Mouse (Mus musculus) lung, adult 18-20 months (tissue): ENCODE results near the gene Celf1.

Experiments
- DNase-seq, 2 experiments: peaks; one replicate each; pipeline ENCODE4 v3.0.0; 2022; ENCODE audit warnings: mixed read lengths in 2 of 2

Gene Celf1

DNA sequence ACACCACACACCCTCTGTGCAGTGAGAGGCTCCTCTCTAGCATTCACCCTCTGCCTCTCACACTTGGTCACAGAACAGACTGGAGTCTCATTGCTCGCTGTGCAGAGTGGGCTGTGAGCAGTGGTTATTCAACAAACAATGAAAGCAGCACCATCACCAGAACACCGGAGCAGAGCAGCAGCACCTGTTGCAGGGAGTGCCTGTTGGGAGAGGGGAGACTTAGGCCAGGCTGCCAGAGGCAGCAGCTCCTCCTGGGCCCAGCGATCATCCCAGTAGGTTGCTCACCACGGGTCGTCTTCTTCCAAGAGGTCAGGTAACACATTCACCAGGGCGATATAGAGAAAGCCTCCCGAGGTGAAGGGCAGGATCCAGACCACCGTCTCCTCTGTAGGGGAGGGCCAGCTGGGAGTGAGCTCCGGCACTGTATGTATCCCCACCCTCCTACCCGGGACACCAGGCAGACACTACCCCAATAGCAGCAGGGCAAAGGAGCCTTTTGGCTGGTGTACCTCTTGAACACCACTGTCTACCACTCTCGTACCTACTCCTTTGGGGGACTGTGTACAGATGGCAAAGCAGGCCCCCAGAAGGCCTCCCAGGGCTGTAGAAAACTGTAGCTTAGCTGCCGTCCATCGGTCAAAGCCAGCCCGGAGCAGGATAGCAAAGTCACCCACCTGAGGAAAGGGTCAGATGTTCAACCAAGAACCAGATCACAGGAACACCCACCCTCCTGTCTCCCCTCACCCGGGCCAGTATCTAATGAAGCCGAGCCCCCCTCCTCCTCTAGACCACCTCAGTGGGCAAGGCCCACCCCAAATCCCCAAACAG is 122.8 kb downstream of the Celf1 start:
- no peak for DNase-seq

GRCm38 (mm10) chr2:91064211-91064610 is 124.0 kb downstream of the Celf1 start:
- DNase-seq: no peak

DNA sequence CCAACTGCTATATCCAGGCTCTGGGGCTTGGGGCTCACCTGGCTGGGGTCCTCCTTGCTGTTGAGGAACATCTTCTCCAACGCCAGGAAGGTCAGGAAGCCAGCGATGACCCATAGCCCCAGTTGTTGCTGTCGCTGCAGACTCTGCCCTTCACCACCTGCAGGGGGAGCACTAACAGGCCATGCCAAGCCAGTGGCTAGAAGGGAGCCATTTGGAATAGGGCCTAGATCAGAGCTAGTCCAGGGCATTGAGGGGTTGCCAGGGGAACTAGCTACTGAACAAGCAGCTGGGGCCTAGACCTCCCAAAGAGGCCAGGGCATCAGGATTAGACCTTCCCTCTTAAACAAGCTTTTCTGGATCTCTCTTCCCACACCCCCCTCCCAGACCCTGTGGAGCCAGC is 125.4 kb downstream of the Celf1 start:
- peak in 1 of 2 experiments; percentile 52 for DNase-seq

DNA sequence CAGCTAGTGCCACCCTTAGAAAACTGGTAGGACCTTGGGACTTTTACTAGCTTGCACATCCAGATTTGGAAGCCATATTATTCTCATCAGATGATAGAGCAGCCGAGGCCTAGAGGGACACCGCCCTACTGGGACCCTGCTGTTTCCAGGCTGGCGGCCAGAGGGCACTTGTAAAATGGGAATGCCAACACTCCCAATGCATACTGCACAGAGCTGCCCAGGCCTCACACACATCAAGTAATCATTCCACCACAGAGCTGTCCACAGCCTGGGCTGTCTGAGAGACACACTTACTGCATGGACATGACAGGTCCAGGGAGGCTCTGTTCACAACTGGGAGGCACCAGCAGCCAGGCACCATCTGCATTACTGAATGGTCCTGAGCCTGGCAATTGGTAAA is 126.3 kb downstream of the Celf1 start:
- no peak for DNase-seq

GRCm38 (mm10) chr2:91068162-91068871 is 128.1 kb downstream of the Celf1 start:
- DNase-seq: no peak

DNA sequence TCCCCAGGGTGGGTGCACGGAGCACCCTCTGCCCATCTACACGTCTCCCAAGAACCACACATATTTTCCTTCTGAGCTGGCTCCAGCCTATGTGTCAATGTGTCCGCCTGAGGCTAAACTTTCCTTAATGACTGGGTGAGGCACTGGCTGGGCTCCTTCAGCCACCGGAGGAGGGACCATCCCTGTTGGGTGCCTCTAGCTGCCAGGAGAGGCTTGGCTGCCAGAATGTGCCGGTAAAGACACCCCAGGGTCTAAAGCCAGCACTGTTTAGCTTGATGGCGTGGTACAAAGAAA is 128.6 kb downstream of the Celf1 start:
- no peak for DNase-seq
